In the genomic region with DNA sequence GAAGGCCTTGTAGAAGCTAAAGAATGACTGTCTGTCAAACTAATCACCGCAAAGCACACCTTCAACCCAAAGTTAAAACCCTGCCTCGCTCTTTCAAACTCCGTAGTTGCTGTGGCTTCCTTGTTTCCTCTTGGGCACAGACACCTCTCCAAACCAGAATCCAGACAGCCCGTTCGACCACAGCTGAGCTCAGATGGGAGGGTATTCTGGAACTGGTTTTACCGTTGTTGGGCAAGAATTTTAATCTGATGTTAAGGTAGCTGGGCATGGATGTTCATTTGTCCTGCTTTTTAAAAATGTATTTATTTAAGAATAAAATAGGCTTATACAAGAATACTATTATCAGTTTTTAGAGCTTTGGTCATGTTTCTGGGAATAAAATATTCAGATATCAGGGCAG, we compare ENCODE assay signal across 24 mouse cellular contexts. TPM values are rescaled to one million over a fixed set of nuclear protein-coding genes. Genes with fewer than 3 reads are reported as not detected.
DNase-seq lines count a peak whose midpoint lies in the region; ATAC-seq and TF ChIP-seq lines count a peak whose summit lies in the region.
"Had no signal": no experiment of that assay in that cellular context is flagged by ENCODE, and none has a peak within 500 bp of the region (broad histone marks: within the 10 kb centered on the region; RNA-seq: fewer than 3 reads in every experiment).

No protein-coding gene starts in this region.

- TF ChIP-seq EP300 in liver, postnatal 0 days (IDR thresholded peaks at IDR 0.05; ENCODE audit: low read depth) = no peak
- no peak for TF ChIP-seq EP300 in ES-Bruce4 (IDR thresholded peaks at IDR 0.05; ENCODE audit: insufficient read depth, low read depth, low read length)

- H3K27ac ChIP-seq in liver, postnatal 0 days (ENCODE audit: low read depth) = 0 out of 2 replicates have a peak overlapping the region, but pooled peaks have one; percentile 34
- H3K27ac ChIP-seq in liver, embryonic 12.5 days = no peak overlapping the region
- peak overlapping the region; percentile 84 for H3K27ac ChIP-seq in ES-Bruce4 (ENCODE audit: insufficient read depth, low read length)
- H3K27ac ChIP-seq: embryonic facial prominence, embryonic 13.5 days; embryonic facial prominence, embryonic 15.5 days; forebrain, embryonic 13.5 days had no signal

- no peak overlapping the region for H3K4me2 ChIP-seq in liver, postnatal 0 days (ENCODE audit: low read depth, low read length)
- no peak overlapping the region for H3K4me2 ChIP-seq in liver, embryonic 12.5 days
- H3K4me2 ChIP-seq: embryonic facial prominence, embryonic 13.5 days; embryonic facial prominence, embryonic 15.5 days; forebrain, embryonic 13.5 days had no signal

- DNase-seq in liver, postnatal 0 days = no peak
- DNase-seq in fat pad, adult 2 months (ENCODE audit: extremely low read depth, low read depth, low spot score) = peak; percentile 52
- DNase-seq in lung, postnatal 14 days = no peak
- no peak for DNase-seq in adrenal gland, adult 18-20 months (ENCODE audit: low spot score in 2 of 2)
- DNase-seq: adrenal gland, adult 8-10 months; adrenal gland, postnatal 14 days; adrenal gland, postnatal 36 days; B cell, adult 2 months; cerebellum, adult 11 months; cerebellum, adult 18-20 months; cerebellum, adult 8-10 months; cerebellum, adult 9-11 months; cerebellum, postnatal 14 days; cerebellum, postnatal 36 days; embryo, embryonic 11 days had no signal

- 0 out of 2 replicates have a peak, but pooled peaks cover 7% of the 10 kb centered on the region for H3K9me3 ChIP-seq in liver, postnatal 0 days (ENCODE audit: low read length)
- no peaks in the 10 kb centered on the region for H3K9me3 ChIP-seq in liver, embryonic 12.5 days (replicated peaks)
- H3K9me3 ChIP-seq in ES-Bruce4 (replicated peaks; ENCODE audit: control insufficient read depth, insufficient read depth, low read length, poor library complexity, severe bottlenecking) = peaks cover 11% of the 10 kb centered on the region
- H3K9me3 ChIP-seq: embryonic facial prominence, embryonic 13.5 days; embryonic facial prominence, embryonic 15.5 days; forebrain, embryonic 13.5 days had no signal

- TF ChIP-seq POLR2A in ES-Bruce4 (IDR thresholded peaks at IDR 0.05; ENCODE audit: insufficient read depth, low read length) = no peak

- TF ChIP-seq CTCF in liver, postnatal 0 days (IDR thresholded peaks at IDR 0.05; ENCODE audit: low read depth) = no peak
- TF ChIP-seq CTCF in ES-Bruce4 (IDR thresholded peaks at IDR 0.05; ENCODE audit: low read depth, low read length) = no peak

- no peak overlapping the region for H3K4me3 ChIP-seq in liver, postnatal 0 days (ENCODE audit: low read depth, low read length)
- H3K4me3 ChIP-seq in liver, embryonic 12.5 days = no peak overlapping the region
- H3K4me3 ChIP-seq in ES-Bruce4 (ENCODE audit: low read depth, low read length) = no peak overlapping the region
- H3K4me3 ChIP-seq: embryonic facial prominence, embryonic 13.5 days; embryonic facial prominence, embryonic 15.5 days; erythroblast, embryonic 14.5 days; forebrain, embryonic 13.5 days had no signal

- no peaks in the 10 kb centered on the region for H3K27me3 ChIP-seq in liver, postnatal 0 days (ENCODE audit: insufficient read depth, low read length)
- no peaks in the 10 kb centered on the region for H3K27me3 ChIP-seq in liver, embryonic 12.5 days (replicated peaks)
- no peaks in the 10 kb centered on the region for H3K27me3 ChIP-seq in ES-Bruce4 (ENCODE audit: control insufficient read depth, insufficient read depth, low read length, poor library complexity, severe bottlenecking)
- H3K27me3 ChIP-seq: CH12.LX; embryonic facial prominence, embryonic 13.5 days; embryonic facial prominence, embryonic 15.5 days; forebrain, embryonic 13.5 days had no signal

- no peaks in the 10 kb centered on the region for H3K4me1 ChIP-seq in liver, postnatal 0 days (ENCODE audit: insufficient read depth)
- no peaks in the 10 kb centered on the region for H3K4me1 ChIP-seq in liver, embryonic 12.5 days
- no peaks in the 10 kb centered on the region for H3K4me1 ChIP-seq in ES-Bruce4 (ENCODE audit: control insufficient read depth, insufficient read depth, low read length)
- H3K4me1 ChIP-seq: embryonic facial prominence, embryonic 13.5 days; embryonic facial prominence, embryonic 15.5 days; forebrain, embryonic 13.5 days had no signal

- ATAC-seq in liver, postnatal 0 days = no peak
- no peak for ATAC-seq in liver, embryonic 12.5 days
- ATAC-seq: CD4-positive, CD25-positive, alpha-beta regulatory T cell, adult 4 months; forebrain, embryonic 13.5 days; forebrain, embryonic 16.5 days had no signal

- H3K36me3 ChIP-seq in liver, postnatal 0 days (replicated peaks; ENCODE audit: insufficient read depth, low read length) = no peaks in the 10 kb centered on the region
- no peaks in the 10 kb centered on the region for H3K36me3 ChIP-seq in liver, embryonic 12.5 days
- no peaks in the 10 kb centered on the region for H3K36me3 ChIP-seq in ES-Bruce4 (ENCODE audit: control insufficient read depth, insufficient read depth, low read length, poor library complexity, severe bottlenecking)
- H3K36me3 ChIP-seq: embryonic facial prominence, embryonic 13.5 days; embryonic facial prominence, embryonic 15.5 days had no signal

- no peak overlapping the region for H3K9ac ChIP-seq in liver, postnatal 0 days (replicated peaks)
- H3K9ac ChIP-seq in liver, embryonic 12.5 days = no peak overlapping the region
- no peak overlapping the region for H3K9ac ChIP-seq in ES-Bruce4 (ENCODE audit: low read depth, poor library complexity, severe bottlenecking)
- H3K9ac ChIP-seq: embryonic facial prominence, embryonic 13.5 days; embryonic facial prominence, embryonic 15.5 days; forebrain, embryonic 13.5 days had no signal

- WGBS in liver, postnatal 0 days (ENCODE audit: insufficient replicate concordance) = 63% methylated on average over 6 of the region's 6 CpGs
- 52% methylated on average over 6 of the region's 6 CpGs for WGBS in liver, embryonic 12.5 days (ENCODE audit: insufficient replicate concordance)

RNA-seq across cellular contexts. Expression of a gene that starts 14.0 kb away (rescaled TPM):
- polyA plus RNA-seq in liver, postnatal 0 days (2015; fragmentation: Nextera tagmentation; extraction: Ambion mirVana) = 141 and 143 TPM in 2 replicates
- 130 and 132 TPM in 2 replicates for polyA plus RNA-seq in liver, embryonic 12.5 days (2016; fragmentation: Nextera tagmentation; extraction: Ambion mirVana)
- polyA plus RNA-seq in ES-Bruce4 (2011; ENCODE audit: insufficient read depth, insufficient read length, low read depth, missing spikeins) = 396 and 407 TPM in 2 replicates
- total RNA-seq in adrenal gland, adult 18-20 months (2021) = 100 to 1,000 TPM; 179 to 185 TPM
